Mouse (Mus musculus) monocyte, adult 2 months (primary cell): ENCODE data around the gene Sdhd.

Experiments used
- DNase-seq, 2 experiments: peaks; one replicate each; pipeline ENCODE4 v3.0.0; 2022; ENCODE audit warnings: low spot score in 2 of 2, low read depth in 1 of 2

Gene Sdhd

DNA sequence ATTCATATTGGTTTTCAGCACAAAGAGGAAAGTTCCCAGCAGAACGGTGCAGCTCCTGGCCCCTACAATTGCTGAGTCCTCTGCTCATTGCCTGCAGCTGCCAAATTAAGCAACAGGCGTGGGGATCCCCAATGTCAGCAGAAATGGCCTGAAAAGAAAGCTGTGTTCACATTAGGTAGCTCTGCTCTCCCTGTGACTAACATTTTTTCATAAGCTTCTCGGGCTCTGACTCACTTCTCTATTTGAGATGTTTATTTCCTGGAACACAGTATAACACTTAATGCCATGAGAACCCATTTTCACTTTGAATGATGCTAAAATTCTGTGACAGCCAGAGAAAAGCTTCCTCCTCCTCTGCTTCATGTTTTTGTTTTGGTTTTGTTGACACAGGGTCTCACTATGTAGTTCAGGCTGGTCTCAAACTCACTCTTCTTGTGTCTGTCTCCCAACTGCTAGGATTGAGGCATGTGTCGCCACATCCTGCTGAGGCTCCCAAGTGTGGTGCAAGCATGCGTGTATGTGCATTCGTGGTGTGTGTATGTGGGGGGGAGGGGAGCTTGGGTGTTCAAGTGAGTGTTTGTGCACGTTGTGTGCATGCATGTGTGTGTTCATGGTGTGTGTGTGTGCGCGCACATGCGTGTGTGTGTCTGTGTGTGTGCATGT, 12.6 kb downstream of the Sdhd start:
- peak; percentile 50 to 54 for DNase-seq

DNA sequence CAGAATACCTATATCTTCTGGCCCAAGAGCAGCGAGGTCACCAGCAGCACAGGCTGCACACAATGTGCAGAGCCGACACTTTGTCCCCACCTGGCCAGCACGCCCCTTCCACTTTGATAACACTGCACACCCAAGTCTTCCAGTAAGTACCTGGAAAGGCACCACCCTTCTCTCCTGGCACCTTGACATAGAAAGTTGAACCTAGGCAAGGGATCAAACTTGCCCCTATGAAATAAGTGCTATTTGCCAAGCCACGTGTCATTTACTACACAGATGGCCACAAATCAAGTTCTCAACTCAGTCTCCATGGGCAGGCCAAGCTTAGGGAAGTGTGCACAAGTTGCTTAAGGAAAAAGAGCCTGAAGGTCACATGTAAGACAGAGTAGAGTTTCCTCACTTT, 16.7 kb downstream of the Sdhd start:
- no peak for DNase-seq

DNA sequence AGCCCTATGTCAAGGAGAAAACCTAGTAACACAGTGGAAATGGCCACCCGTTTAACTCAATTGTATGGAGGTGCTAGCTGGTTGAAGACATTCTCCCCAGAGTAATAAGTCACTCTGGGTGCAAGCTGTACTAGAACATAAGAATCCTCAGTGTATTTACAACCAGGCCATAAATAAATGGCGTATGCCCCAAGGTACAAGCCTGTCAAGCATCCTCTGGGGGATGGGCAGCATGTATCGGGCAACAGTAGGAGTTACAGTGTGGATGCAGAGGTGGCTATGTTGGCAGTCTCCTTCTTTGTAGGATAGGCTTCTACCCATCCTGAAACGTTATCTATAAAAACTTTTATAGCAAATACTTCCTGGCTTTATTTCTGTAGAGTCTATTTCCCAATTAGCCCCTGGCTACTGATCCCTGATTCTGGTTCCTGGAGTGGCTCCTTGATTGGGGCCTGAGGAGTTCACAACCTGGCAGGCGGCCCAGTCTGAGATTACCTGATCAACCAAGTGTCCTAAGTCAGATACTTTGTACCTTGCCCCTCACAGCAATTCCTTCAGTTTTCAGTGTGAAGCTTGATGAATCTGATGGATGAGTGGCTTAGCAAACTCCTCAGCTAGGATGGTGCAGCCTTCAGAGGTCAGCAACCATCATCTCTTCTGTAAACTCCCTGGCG, 18.3 kb downstream of the Sdhd start:
- no peak for DNase-seq

DNA sequence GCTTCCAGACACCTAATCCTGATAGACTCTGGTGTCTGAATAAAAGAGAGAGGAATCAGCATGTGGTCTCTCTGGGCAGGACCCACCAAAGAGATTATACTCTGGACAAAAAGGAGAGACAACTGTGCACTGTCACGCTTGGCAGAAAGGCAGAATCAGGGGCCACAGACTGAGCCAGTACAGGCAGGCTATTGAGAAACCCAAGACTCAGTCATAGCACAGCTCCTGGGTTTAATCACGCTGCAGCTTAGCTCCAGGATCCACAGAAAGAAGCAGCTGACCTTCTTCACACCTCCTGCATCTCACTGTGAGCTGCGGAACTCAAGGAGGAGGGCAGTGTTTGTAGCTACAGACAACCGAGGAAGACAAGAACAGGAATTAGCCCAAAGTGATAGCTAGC, 23.2 kb downstream of the Sdhd start:
- no peak for DNase-seq

DNA sequence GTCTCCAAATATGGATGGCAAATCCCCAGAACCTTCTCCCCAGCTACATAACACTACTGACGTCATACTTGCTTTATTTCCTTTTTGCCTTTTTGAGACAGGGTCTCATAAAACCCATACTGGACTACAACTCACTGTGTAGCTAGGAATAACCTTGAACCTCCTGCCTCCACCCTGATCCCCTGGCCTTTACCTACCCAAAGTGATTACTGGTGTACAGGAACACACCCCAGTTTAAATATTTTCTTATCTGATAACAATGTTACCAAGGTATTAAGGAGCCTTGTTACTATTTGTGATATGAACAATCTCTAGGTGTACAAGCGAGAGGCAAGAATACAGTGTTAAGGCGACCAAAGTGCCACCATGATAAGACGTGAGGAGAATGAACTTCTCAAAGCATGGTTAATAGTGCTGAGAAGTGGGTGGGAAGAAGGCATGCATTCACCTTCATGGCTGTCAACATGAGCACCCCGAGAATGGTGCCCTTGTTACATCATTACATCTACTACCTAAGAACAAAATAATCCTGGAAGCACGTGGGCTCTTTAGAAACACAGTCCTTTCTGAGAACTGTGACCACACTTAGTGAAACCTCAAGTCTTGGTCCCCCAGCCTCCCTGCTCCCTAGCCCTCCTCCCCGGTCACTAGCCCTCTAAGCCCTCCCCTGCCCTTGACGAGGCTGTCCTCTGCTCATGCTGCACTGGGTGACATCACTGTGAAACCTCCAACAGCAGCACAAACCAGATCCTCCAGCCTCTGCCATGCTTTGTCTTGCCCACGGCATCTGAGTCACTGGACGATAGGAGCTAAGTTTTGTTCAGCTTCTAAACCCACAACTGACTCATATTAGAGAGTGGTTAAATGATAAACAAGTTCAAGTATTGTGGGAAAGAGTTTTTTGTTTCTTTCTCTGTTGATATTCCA, 33.8 kb downstream of the Sdhd start:
- no peak for DNase-seq

DNA sequence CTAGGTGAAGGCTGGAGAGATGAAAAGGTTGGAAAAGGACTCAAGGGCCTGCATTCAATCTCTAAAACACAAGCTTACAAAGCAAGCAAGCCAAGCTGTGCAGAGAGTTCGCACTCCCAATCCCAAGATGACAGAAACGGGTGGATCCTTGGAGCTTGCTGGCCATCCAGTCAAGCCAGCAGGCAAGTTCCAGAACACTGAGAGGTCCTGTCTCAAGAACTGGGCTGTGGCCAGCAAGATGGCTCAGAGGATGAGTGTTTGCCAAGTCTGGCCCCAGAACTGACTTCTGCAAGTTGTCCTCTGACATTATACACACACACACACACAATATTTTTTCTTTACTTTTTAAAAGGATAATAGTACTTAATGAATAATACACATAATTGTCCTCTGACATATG, 35.7 kb downstream of the Sdhd start:
- no peak for DNase-seq

DNA sequence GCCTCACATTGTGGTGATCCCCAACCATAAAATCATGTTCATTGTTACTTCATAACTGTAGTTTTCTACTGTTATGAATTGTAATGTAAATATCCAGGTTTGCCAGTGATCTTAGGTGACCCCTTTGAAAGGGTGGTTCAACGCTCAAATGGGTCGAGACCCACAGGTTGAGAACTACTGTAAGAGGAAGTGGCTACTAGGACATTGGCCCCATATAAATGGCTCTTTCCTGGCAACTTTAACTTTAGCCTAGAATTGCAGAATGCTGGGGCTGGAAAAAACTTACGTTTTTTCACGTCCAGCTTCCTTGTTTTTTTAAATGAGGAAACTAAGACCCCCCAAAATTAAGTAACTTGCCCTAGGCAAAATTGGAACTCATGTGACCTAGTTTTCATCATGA, 36.2 kb downstream of the Sdhd start:
- no peak for DNase-seq

DNA sequence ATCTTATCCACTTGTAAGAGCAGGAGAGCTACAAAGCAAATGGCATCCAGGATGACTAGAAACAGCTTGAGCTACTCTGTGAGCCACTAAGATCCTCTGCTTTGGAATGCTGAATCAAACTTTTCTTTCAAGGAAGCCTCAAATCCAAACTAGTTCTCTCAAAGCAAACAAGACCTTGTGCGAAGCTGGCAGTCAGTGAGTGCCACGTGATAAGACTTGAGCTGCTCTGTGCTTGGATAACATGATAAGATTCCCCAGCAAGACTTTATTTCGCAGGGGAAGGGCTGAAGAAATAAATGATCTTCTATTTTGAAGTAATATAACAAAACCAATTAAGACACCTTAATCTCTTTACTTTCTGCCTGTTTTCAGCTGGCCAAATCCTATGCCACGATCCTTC, 37.7 kb downstream of the Sdhd start:
- no peak for DNase-seq

DNA sequence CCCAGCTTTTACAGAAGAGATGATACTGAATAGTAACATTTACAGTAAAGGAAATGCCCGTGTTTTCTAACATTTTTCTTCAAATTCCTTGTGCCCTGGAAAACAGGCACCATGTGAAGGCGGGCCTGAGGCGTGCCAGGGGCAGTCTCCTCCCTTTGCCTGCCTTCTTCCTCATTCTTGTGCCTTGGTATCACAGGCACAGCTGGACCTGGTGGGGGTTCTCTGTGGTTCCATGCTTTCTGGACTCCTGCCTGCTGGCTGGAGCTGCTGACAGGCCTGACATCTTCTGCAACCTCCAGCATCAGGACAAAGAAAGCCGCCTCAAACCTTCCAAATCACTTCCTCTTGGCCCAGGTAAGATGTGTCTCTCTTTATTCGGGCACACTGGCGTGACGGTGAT, 38.4 kb downstream of the Sdhd start:
- DNase-seq, result no peak

DNA sequence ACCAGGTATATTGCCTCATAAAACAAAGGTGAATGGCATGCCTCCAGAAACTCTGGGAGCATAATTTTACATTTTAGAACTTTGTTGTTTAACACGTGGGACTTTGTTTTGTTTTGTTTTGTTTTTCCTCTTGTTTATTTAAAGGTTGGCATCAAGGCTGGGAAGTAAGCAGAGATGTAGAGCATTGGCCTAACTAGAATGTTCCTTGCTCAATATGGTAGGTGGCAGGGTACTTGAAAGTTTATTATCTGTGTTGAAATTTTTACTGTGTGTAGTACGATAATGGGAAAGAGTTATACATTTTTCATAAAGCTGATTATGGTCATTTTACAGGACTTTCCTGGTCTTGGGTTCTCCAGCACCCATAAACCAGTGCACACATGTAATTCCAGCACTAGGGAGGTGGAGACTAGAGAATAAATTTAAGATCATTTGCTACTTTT, 41.7 kb downstream of the Sdhd start:
- DNase-seq, result no peak

DNA sequence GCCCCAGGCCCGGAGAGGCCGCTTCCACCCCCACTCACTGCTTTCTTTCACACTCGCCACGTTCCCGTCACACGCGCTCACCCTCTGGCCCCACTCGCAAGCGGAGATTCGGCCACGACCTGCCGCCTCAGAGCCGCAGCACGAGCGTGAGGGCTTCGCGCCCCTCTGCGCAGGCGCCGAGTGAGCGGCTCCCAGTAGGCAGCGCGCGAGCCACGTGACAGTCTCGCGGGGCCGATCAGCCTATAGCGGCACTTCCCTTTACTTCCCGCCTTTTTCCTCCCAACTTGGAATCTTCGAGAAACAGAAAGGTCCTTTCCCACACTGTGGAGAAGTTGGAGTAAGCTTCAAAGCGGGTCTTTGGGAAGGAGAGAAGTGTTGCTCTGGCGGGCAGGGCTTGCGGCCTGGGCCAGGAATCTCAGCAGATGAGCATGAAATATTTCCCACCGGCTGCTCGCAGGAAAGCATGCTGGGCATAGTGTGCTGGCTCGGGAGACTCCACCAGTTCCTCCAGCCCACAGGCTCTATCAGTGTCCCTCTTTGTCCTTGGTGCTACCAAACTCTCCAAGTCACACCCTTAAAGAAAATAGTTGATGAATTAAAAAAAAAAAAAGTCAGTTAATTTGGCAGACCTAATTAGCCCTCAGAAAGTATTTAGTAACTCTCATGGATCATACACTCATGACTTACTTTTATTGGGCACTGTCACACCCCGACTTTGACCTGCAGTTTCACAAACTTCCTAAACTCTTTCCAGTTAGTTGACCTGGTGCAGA, 42.3 kb downstream of the Sdhd start, which contains the start of gene Tex12:
Gene Tex12, minus strand, starts transcription at position 181 of the 773 bp plus-strand sequence.
- no peak for DNase-seq

DNA sequence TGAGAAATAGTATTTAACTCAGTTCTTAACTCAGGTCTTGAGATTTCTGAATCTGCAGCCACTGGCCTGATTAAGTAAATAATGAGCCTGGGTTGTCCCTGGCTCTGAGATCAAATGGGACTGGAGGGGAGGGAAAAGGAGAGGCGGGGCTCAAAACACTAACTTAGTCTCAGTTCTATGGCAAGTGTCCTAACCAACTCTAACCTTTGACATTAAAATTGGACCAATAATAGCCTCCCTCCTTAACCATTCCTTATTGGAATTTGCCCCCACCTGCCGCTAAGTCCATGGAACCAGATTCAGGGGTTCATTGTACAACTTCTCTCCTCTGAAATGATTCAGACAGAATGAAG, 48.5 kb downstream of the Sdhd start, which contains the start of gene Bco2:
Gene Bco2, minus strand, starts transcription at position 88 of the 353 bp plus-strand sequence.
- no peak for DNase-seq

DNA sequence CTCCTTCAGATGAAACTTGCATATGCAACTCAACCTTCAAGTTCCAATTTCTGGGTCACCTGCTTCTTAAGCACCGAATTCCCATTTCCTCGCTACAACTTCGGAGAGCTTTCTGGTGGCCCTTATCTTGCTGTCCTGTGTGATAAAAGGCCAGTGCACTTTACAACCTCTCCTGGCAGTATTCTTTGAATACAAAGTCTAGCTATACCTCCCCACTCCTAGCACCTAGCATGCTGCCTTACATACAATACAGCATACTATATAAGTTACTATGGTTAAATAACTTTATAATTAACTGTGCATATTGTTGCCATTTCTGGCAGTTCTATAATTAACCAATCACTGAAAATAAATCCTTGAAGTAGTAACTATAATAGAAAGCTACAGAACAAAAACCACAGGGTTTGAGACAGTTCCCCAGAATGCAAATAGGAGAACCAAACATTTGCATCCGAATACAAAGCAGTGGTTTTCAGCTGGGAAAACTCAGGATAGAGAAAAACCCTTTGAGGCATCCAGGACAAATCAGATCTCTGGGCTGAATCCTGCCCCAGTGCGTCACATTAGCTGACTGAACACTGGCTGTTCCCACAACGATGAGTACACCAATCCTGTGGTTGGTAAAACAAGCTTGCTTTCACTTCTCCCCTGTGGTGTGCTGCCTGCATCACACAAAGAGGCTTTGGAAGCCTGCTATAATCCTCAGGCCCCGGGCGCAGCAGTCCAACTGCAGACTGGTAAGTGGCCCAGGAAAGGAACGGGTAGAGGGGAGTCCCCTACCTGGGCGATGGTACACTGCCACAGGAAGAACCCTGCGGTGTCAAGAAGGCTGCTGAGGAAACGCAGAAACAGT, 49.1 kb downstream of the Sdhd start, which contains the start of gene Il18:
Gene Il18, plus strand, starts transcription at position 587 of the 853 bp plus-strand sequence.
- peak; percentile 37 to 56 for DNase-seq

DNA sequence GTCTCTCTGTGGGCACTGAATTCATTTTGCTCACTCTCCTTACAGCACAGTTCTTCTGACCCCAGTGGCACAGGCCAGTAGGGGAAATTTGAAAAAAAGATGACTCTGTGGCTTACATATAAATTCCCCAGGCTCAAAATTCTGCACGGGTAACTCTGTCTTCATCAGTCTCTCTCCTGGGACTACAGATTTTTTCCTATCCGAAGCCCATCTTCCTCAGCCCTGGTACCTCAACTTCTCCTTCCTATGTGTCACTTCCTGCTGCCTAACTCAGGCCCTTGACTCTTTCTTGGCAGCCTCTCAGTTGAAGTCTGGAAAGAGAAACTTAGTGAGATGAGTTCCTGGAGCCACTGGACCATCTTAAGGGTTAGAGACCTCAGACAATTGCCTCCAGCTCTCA, 50.1 kb downstream of the Sdhd start:
- DNase-seq, result no peak

DNA sequence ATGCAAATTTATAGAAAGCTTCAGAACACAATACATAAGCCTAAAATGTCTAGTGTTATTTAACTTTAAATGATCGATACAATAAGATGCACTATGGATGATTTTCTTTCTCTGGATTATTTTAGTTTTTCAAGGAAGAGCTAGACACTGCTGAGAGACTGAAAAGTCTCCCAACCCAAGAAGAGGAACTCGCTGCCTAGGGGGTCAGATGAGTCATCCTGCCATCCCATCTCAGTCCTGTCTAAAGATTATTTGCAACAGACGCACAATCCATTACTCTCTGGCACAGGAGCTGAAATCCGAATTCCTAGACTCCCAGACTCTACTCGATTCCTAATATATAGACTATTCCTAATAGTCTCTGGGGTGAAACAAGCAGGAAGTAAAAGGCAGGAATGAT, 51.4 kb downstream of the Sdhd start:
- DNase-seq, result no peak

DNA sequence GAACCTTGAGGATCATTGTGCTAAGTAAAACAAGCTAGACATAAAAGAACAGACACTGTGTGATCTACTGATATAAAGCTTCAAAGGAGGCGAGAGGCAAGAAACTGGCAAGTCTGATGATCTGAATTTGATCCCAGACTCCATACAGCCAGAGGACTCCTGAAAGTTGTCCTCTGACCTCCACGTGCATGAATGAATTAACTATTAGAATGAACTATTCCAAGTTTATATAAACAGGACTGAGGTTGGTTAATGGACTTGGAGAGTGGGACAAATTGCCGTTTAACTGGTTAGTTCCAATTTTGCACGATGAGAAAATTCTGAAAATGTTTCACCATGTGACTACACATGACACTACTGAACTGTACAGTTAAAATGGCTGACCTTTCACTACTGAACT, 54.7 kb downstream of the Sdhd start:
- no peak for DNase-seq

DNA sequence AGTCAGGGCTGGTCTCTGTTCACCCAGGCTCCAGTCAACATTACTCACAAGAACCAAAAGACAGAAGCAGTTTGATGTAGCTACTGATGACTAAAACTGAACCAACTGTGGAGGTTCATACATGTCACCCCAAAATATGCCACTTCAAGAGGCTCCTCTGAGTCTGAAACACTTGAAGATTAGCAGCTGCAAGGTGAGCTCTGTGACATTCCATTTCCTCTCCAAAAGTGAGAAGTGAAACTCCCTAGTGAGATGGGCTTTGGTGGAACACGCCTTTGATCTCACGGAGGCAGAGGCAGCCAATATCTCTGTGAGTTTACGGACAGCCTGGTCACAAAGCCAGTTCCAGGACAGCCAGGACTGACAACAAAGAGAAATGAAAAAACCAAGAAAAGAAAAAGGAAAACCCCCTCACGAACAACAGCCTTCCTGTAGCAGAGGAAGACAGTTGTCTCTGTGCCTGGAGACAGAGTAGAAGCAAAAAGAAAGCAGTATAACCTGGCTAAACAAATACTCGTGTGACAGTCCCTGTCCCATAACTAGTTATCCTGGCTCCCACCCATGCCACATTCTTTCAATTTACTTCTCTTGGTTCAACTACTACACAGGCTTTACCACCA, 55.6 kb downstream of the Sdhd start:
- no peak for DNase-seq
